Mouse (Mus musculus) stomach, postnatal 0 days (tissue): ENCODE measurements around the gene Pcdh7. TPM values are rescaled to one million over a fixed set of nuclear protein-coding genes. Genes with fewer than 3 reads are reported as not detected.

Experiments used
- ATAC-seq: fragments of 200-750 bp; cut with Nextera tagmentation; 2 replicates; pipeline ENCODE4 v1.8.0; 2017; ENCODE audit not compliant: low FRiP score, low TSS enrichment
- DNase-seq: peaks from one replicate; pipeline ENCODE4 v3.0.0-alpha.2; 2016; ENCODE audit warnings: low spot score
- H3K27ac ChIP-seq: fragments of 300-500 bp; sonication (generic); replicated peaks from 2 replicates; pipeline ENCODE4 v1.5.1; 2014; ENCODE audit warnings: mild to moderate bottlenecking, control low read depth
- H3K27me3 ChIP-seq: fragments of 300-500 bp; sonication (generic); 2 replicates; pipeline ENCODE4 v1.6.1; 2014; ENCODE audit warnings: low read length; ENCODE audit not compliant: control insufficient read depth, insufficient read depth
- H3K36me3 ChIP-seq: fragments of 300-500 bp; sonication (generic); 2 replicates; pipeline ENCODE4 v1.6.1; 2014; ENCODE audit warnings: low read length, mixed read lengths; ENCODE audit not compliant: control insufficient read depth, insufficient read depth
- H3K4me1 ChIP-seq: fragments of 300-500 bp; sonication (generic); replicated peaks from 2 replicates; pipeline ENCODE4 v1.6.1; 2014; ENCODE audit warnings: antibody characterized with exemption; ENCODE audit not compliant: control insufficient read depth, insufficient read depth
- H3K4me2 ChIP-seq: fragments of 300-500 bp; sonication (generic); replicated peaks from 2 replicates; pipeline ENCODE4 v1.6.1; 2014; ENCODE audit warnings: low read depth, mild to moderate bottlenecking, control low read depth, moderate library complexity
- H3K4me3 ChIP-seq: fragments of 300-500 bp; sonication (generic); 2 replicates; pipeline ENCODE4 v1.5.1; 2014; ENCODE audit warnings: low read depth, low read length, control low read depth
- H3K9ac ChIP-seq: fragments of 300-500 bp; sonication (generic); 2 replicates; pipeline ENCODE4 v1.6.1; 2014; ENCODE audit warnings: mild to moderate bottlenecking, low read length, control low read depth, mixed read lengths
- H3K9me3 ChIP-seq: fragments of 300-500 bp; sonication (generic); 2 replicates; pipeline ENCODE4 v1.6.1; 2016; ENCODE audit warnings: low read length; ENCODE audit not compliant: control insufficient read depth
- CTCF ChIP-seq: IDR thresholded peaks from 2 replicates; pipeline ENCODE4 v1.5.1; 2016; ENCODE audit warnings: antibody characterized with exemption, low read depth, mild to moderate bottlenecking, moderate library complexity
- EP300 ChIP-seq: optimal IDR thresholded peaks from 2 replicates; pipeline ENCODE3; 2016; ENCODE audit warnings: antibody characterized with exemption
- WGBS: fragments of 180-500 bp; shearing (Covaris S2); extraction: QIAGEN DNeasy Blood & Tissue Kit; methylation state at CpG from one replicate; pipeline ENCODE4 v1.1.7; 2014; 5-methylcytosine and 5-hydroxymethylcytosine counted together
- polyA plus RNA-seq: library from polyadenylated mRNA; unstranded; fragments of >200 nt; fragmentation: Nextera tagmentation; extraction: Ambion mirVana; gene quantifications from 2 replicates; pipeline ENCODE4 v1.2.1, GENCODE M21; 2015

Pcdh7 gene
- polyA plus RNA-seq, 1 experiment from 2014 or later, result 6.4 TPM

GRCm38 (mm10) chr5:57803108-57803507, 85.3 kb downstream of the Pcdh7 start:
- ATAC-seq (no peak), DNase-seq (no peak)
- Histone ChIP-seq H3K36me3 (no peaks in the 10 kb centered on the region), H3K27me3 (no peaks in the 10 kb centered on the region), H3K27ac (no peak overlapping the region), H3K4me2 (no peak overlapping the region), H3K9ac (no peak overlapping the region), H3K9me3 (no peaks in the 10 kb centered on the region), H3K4me1 (no peaks in the 10 kb centered on the region), H3K4me3 (no peak overlapping the region)
- no peak for TF ChIP-seq CTCF
- no peak for TF ChIP-seq EP300
- 80% methylated on average over 3 of the region's 3 CpGs for WGBS

GRCm38 (mm10) chr5:57803890-57804289, 86.1 kb downstream of the Pcdh7 start:
- H3K4me3 ChIP-seq, result no peak overlapping the region

GRCm38 (mm10) chr5:57807350-57807749, 89.6 kb downstream of the Pcdh7 start:
- Histone ChIP-seq H3K27ac (no peak overlapping the region), H3K9me3 (no peaks in the 10 kb centered on the region), H3K36me3 (no peaks in the 10 kb centered on the region), H3K9ac (no peak overlapping the region), H3K27me3 (no peaks in the 10 kb centered on the region), H3K4me2 (no peak overlapping the region), H3K4me1 (no peaks in the 10 kb centered on the region), H3K4me3 (no peak overlapping the region)
- TF ChIP-seq CTCF, result no peak
- TF ChIP-seq EP300, result no peak
- WGBS, result 53% methylated on average over 2 of the region's 2 CpGs
- DNase-seq (no peak), ATAC-seq (no peak)

More at GRCm38 (mm10) chr5:57803890-57804289, 86.1 kb downstream of the Pcdh7 start:
- no peaks in the 10 kb centered on the region for H3K4me1 ChIP-seq
- H3K4me2 ChIP-seq, result no peak overlapping the region
- 78% methylated on average over 5 of the region's 5 CpGs for WGBS
- H3K27me3 ChIP-seq, result no peaks in the 10 kb centered on the region
- TF ChIP-seq EP300 (no peak), CTCF (no peak)
- DNase-seq, result no peak
- ATAC-seq, result no peak
- H3K9ac ChIP-seq, result no peak overlapping the region
- H3K36me3 ChIP-seq, result no peaks in the 10 kb centered on the region
- H3K27ac ChIP-seq, result no peak overlapping the region
- no peaks in the 10 kb centered on the region for H3K9me3 ChIP-seq

DNA sequence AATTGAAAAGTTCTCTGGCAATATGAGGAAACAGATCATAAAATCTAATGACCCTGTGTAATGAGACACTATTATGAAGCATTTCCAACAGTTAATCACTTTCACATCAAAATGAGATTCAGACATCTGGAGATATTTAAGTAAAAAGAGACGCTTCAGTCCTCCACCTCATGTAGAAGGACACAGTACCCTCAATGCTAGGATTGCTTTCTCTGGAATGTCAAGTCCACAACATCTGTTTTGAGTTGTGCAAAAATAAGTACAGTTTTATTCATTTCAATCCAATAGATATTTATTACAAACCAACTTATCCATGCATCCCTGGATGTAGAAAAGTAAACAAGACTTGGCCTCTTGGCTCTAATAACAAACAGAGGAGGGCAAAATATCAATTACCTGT, 92.9 kb downstream of the Pcdh7 start:
- H3K4me2 ChIP-seq, result no peak overlapping the region
- no peak overlapping the region for H3K9ac ChIP-seq
- no peak overlapping the region for H3K4me3 ChIP-seq
- TF ChIP-seq EP300 (no peak), CTCF (no peak)
- no peaks in the 10 kb centered on the region for H3K36me3 ChIP-seq
- no peak for DNase-seq
- H3K4me1 ChIP-seq, result no peaks in the 10 kb centered on the region
- no peak overlapping the region for H3K27ac ChIP-seq
- 74% methylated on average over 1 of the region's 1 CpGs for WGBS
- no peaks in the 10 kb centered on the region for H3K9me3 ChIP-seq
- ATAC-seq, result no peak
- no peaks in the 10 kb centered on the region for H3K27me3 ChIP-seq

GRCm38 (mm10) chr5:57815964-57816589, 98.3 kb downstream of the Pcdh7 start:
- Histone ChIP-seq H3K4me3 (no peak overlapping the region), H3K9ac (no peak overlapping the region), H3K9me3 (no peaks in the 10 kb centered on the region), H3K27me3 (no peaks in the 10 kb centered on the region), H3K27ac (no peak overlapping the region), H3K4me2 (no peak overlapping the region), H3K4me1 (no peaks in the 10 kb centered on the region), H3K36me3 (no peaks in the 10 kb centered on the region)
- WGBS, result 68% methylated on average over 5 of the region's 5 CpGs
- ATAC-seq (no peak), DNase-seq (no peak)
- TF ChIP-seq EP300 (no peak), CTCF (no peak)

DNA sequence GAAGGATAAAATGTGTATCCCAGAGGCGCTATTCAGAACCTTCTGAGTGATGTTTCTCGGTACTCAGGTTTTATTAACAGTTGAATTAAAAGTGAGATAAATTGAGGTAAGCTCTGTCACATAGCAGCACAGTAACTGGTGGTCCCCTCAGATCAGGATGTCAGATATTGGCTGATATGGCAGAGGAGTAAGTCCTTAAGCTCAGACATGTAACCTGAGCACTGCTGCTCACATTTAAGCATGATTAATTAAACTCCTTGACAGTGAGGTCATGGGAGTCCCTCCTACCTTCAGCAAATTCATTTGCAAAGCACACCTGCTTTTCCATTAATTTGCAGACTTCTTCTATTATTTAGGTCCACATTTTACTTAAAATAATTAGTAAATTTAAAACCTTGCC, 102.0 kb downstream of the Pcdh7 start:
- Histone ChIP-seq H3K9me3 (no peaks in the 10 kb centered on the region), H3K9ac (no peak overlapping the region), H3K27ac (no peak overlapping the region), H3K36me3 (no peaks in the 10 kb centered on the region), H3K4me2 (no peak overlapping the region), H3K27me3 (no peaks in the 10 kb centered on the region), H3K4me3 (no peak overlapping the region), H3K4me1 (no peaks in the 10 kb centered on the region)
- 67% methylated on average over 2 of the region's 2 CpGs for WGBS
- ATAC-seq (no peak), DNase-seq (no peak)
- no peak for TF ChIP-seq CTCF
- no peak for TF ChIP-seq EP300
